Mouse (Mus musculus) left cerebral cortex, postnatal 25 days (tissue): Measurements from ENCODE around the gene Tmem26. TPM values are rescaled to one million over a fixed set of nuclear protein-coding genes. Genes with fewer than 3 reads are reported as not detected.

Experiments used
- total RNA-seq, 2 experiments: library from RNA; stranded (reverse); gene quantifications; 2 replicates each; pipeline ENCODE4 v1.2.3; 2021

Gene Tmem26
- total RNA-seq, 2 experiments from 2014 or later, result 0.28 to 0.30 TPM

Other genes starting within 250 kb of the Tmem26 start
- 1 to 10 TPM; 1.7 to 2.4 TPM for gene Cabcoco1, start 181.8 kb upstream of the Tmem26 start, total RNA-seq